Mouse (Mus musculus) midbrain, postnatal 0 days (tissue): ENCODE results near the gene D17H6S53E. TPM values are rescaled to one million over a fixed set of nuclear protein-coding genes. Genes with fewer than 3 reads are reported as not detected.

Source experiments
- ATAC-seq: fragments of 200-750 bp; cut with Nextera tagmentation; 2 replicates; pipeline ENCODE4 v1.8.0; 2017; ENCODE audit warnings: moderate number of reproducible peaks, mild to moderate bottlenecking, moderate TSS enrichment, moderate library complexity; ENCODE audit not compliant: low FRiP score
- DNase-seq: peaks from one replicate; pipeline ENCODE4 v3.0.0-alpha.2; 2015; ENCODE audit warnings: low spot score
- H3K27ac ChIP-seq: fragments of 300-500 bp; sonication (generic); 2 replicates; pipeline ENCODE4 v1.5.1; 2014; ENCODE audit warnings: low read depth, mild to moderate bottlenecking, low read length, mixed read lengths
- H3K27me3 ChIP-seq: fragments of 300-500 bp; sonication (generic); 2 replicates; pipeline ENCODE4 v1.6.1; 2014; ENCODE audit warnings: low read length, control low read depth, mixed read lengths; ENCODE audit not compliant: insufficient read depth
- H3K36me3 ChIP-seq: fragments of 300-500 bp; sonication (generic); 2 replicates; pipeline ENCODE4 v1.6.1; 2014; ENCODE audit warnings: low read length, control low read depth, mixed read lengths; ENCODE audit not compliant: insufficient read depth
- H3K4me1 ChIP-seq: fragments of 300-500 bp; sonication (generic); 2 replicates; pipeline ENCODE4 v1.6.1; 2014; ENCODE audit warnings: mild to moderate bottlenecking, control low read depth, antibody characterized with exemption, low read length, mixed read lengths; ENCODE audit not compliant: insufficient read depth
- H3K4me2 ChIP-seq: fragments of 300-500 bp; sonication (generic); 2 replicates; pipeline ENCODE4 v1.6.1; 2014; ENCODE audit warnings: low read depth, mild to moderate bottlenecking, low read length, mixed read lengths; ENCODE audit not compliant: poor library complexity, severe bottlenecking
- H3K4me3 ChIP-seq: fragments of 300-500 bp; sonication (generic); 2 replicates; pipeline ENCODE4 v1.5.1; 2014; ENCODE audit warnings: low read depth, mild to moderate bottlenecking, low read length, moderate library complexity
- H3K9ac ChIP-seq: fragments of 300-500 bp; sonication (generic); replicated peaks from 2 replicates; pipeline ENCODE4 v1.6.1; 2014; ENCODE audit warnings: mild to moderate bottlenecking, low read length, moderate library complexity, mixed read lengths; ENCODE audit not compliant: poor library complexity, severe bottlenecking
- H3K9me3 ChIP-seq: fragments of 300-500 bp; sonication (generic); 2 replicates; pipeline ENCODE4 v1.6.1; 2016; ENCODE audit warnings: low read length, control low read depth
- CTCF ChIP-seq: IDR thresholded peaks from 2 replicates; pipeline ENCODE4 v1.5.1; 2016; ENCODE audit warnings: antibody characterized with exemption, mild to moderate bottlenecking
- WGBS: fragments of 180-500 bp; shearing (Covaris S2); extraction: QIAGEN DNeasy Blood & Tissue Kit; methylation state at CpG from one replicate; pipeline ENCODE4 v1.1.7; 2014; 5-methylcytosine and 5-hydroxymethylcytosine counted together
- polyA plus RNA-seq: library from polyadenylated mRNA; unstranded; fragments of >200 nt; fragmentation: Nextera tagmentation; extraction: Ambion mirVana; gene quantifications from 2 replicates; pipeline ENCODE4 v1.2.1, GENCODE M21; 2015
- total RNA-seq: library from RNA; depleted of rRNA; stranded (reverse); fragments of >200 nt; gene quantifications from 2 replicates; pipeline ENCODE4 v1.2.3, GENCODE M21; 2014

The D17H6S53E gene
- total and polyA plus RNA-seq, 2 experiments from 2014 or later: 9.6 to 28.0 TPM

- Histone ChIP-seq H3K27ac (no peak overlapping the region), H3K9ac (no peak overlapping the region), H3K4me1 (no peaks in the 10 kb centered on the region), H3K4me2 (no peak overlapping the region), H3K36me3 (no peaks in the 10 kb centered on the region), H3K4me3 (no peak overlapping the region), H3K9me3 (no peaks in the 10 kb centered on the region), H3K27me3 (no peaks in the 10 kb centered on the region)
- WGBS: 81% methylated on average over 4 of the region's 4 CpGs
- ATAC-seq: no peak
- TF ChIP-seq CTCF: no peak
- no peak for DNase-seq
These were observed 45.5 kb upstream of the D17H6S53E start for GRCm38 (mm10) chr17:35080710-35081109.

DNA sequence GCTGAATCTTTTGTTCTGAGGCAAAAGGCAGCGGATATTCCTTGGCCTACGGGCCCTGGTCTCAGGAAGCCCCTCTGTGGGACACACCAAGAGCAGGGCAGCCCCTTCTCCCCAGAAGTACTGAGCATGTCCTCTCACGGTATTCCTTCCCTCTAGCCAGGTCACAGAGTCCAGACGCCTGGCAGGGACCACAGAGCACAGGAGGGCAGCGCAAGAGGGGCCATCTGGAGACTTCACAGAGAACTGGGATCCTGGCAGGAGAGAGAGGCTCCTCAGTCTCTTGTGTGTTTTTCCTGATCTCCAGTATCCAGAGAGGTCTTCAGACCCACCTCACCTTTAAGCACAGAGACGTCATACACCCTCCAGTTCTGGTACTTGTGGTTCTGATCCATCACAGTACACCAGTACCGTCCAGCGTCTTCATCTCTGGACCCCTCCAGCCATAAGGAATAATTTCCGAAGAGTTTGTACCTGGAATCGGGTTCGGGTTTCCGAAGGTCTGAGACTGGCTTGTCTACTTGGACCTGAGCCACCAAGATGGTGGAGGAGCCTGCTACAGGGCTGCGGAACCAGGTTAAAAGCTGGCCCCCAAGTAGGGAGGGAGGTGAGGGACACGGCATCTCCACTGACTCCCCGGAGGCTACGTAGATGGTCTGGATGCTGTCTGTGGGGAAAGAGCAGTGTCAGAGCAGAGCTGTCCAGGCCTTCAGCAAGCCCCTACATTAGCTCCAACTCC lies 43.2 kb upstream of the D17H6S53E start:
- WGBS: 87% methylated on average over 16 of the region's 16 CpGs
- Histone ChIP-seq H3K4me3 (no peak overlapping the region), H3K27ac (no peak overlapping the region), H3K9ac (no peak overlapping the region), H3K4me2 (no peak overlapping the region), H3K9me3 (no peaks in the 10 kb centered on the region), H3K27me3 (no peaks in the 10 kb centered on the region), H3K4me1 (no peaks in the 10 kb centered on the region), H3K36me3 (no peaks in the 10 kb centered on the region)
- TF ChIP-seq CTCF: no peak
- ATAC-seq: no peak
- no peak for DNase-seq

DNA sequence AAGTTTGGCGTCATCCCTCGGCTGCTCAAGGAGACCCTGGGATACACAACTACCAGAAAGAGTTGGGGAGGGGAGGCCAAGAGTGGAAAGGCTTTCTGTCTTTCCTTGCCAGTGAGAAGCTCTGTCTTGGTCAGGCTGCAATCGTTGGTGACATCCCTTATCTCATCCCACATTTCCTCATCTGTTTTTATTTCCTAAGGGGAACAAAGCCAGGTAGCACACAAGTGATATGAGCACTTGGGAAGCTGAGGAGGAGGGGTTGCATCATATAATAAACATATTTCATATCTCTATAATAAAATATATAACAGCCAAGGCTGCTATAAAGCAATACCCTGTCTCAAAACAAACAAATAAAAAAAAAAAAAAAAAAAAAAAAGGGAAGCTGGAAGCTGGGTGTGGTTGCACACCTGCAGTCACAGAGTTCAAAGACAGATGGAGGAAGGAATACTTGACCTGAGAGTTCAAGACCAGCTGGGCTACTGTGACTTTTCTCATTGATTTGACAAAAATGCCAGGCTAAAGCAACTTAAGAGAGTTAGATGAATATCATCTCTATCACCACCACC lies 42.2 kb upstream of the D17H6S53E start:
- no peaks in the 10 kb centered on the region for H3K36me3 ChIP-seq
- no peak overlapping the region for H3K27ac ChIP-seq
- 72% methylated on average over 3 of the region's 3 CpGs for WGBS
- H3K9ac ChIP-seq: no peak overlapping the region
- DNase-seq (no peak), ATAC-seq (no peak)
- H3K4me1 ChIP-seq: no peaks in the 10 kb centered on the region
- no peak overlapping the region for H3K4me3 ChIP-seq
- H3K9me3 ChIP-seq: no peaks in the 10 kb centered on the region
- H3K27me3 ChIP-seq: no peaks in the 10 kb centered on the region
- no peak overlapping the region for H3K4me2 ChIP-seq
- no peak for TF ChIP-seq CTCF

DNA sequence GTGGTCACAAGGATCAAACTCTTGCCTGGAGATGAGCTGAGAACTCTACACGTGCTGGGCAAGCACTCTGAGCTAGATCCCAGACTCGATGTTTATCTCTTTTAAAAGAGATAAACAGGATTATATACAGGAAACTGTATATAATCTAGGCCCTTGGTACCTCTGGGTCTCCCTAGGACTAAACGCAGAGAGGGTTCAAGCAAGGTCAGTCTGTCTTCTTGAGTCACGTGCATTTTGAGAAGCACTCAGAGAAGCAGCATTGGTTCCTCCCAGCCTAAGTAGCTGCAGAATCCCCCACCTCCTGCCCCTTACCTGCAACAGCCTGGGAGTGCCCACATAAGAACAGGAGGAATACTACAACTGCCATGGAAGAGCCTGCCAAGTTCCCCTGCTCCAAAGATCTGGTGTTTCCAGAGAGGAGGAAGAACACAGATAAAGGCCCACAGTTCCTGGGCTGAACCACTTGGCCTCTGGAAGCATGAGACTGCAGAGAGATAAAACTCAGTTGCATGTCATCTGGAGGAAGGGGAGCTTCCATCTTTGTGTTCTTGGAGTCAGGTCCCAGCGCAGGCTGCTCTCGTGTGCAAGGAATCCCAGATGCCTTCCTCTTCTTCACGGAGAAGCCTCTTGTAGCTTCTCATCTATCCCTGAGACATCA lies 40.8 kb upstream of the D17H6S53E start, which contains the start of gene Ly6g6f:
Gene Ly6g6f (minus strand): TSS at position 403 of the 658 bp plus-strand sequence.
- ATAC-seq (no peak), DNase-seq (no peak)
- H3K4me2 ChIP-seq: no peak within 1 kb of the TSS
- 0 out of 2 replicates have a peak, but pooled peaks cover 4% of the 10 kb centered on the region for H3K4me1 ChIP-seq
- no peaks in the 10 kb centered on the region for H3K36me3 ChIP-seq
- WGBS: 84% methylated on average over 7 of the region's 7 CpGs
- H3K27ac ChIP-seq: no peak within 1 kb of the TSS
- H3K9ac ChIP-seq: no peak within 1 kb of the TSS
- no peak for TF ChIP-seq CTCF
- no peaks in the 10 kb centered on the region for H3K9me3 ChIP-seq
- no peaks in the 10 kb centered on the region for H3K27me3 ChIP-seq
- no peak within 1 kb of the TSS for H3K4me3 ChIP-seq

- 35% methylated on average over 2 of the region's 2 CpGs for WGBS
- DNase-seq: no peak
These were observed 38.0 kb upstream of the D17H6S53E start for GRCm38 (mm10) chr17:35088151-35088550.

More at GRCm38 (mm10) chr17:35088151-35088550, 38.0 kb upstream of the D17H6S53E start:
- Histone ChIP-seq H3K27me3 (no peaks in the 10 kb centered on the region), H3K4me1 (0 out of 2 replicates have a peak, but pooled peaks cover 4% of the 10 kb centered on the region), H3K4me2 (no peak overlapping the region), H3K27ac (no peak overlapping the region), H3K4me3 (no peak overlapping the region), H3K9ac (no peak overlapping the region), H3K9me3 (no peaks in the 10 kb centered on the region), H3K36me3 (peaks cover 15% of the 10 kb centered on the region)
- TF ChIP-seq CTCF: peak; percentile 62
- ATAC-seq: no peak
